In genomic region chr16:77028687-77029417, GRCm38 (mm10) we compare ENCODE assay signal across 9 mouse cellular contexts. TPM values are rescaled to one million over a fixed set of nuclear protein-coding genes. Genes with fewer than 3 reads are reported as not detected.
DNase-seq lines count a peak whose midpoint lies in the region; ATAC-seq lines count a peak whose summit lies in the region.
"Had no signal": no experiment of that assay in that cellular context is flagged by ENCODE, and none has a peak within 500 bp of the region (broad histone marks: within the 10 kb centered on the region; RNA-seq: fewer than 3 reads in every experiment).

No protein-coding gene starts in this region.

- H3K4me2 ChIP-seq in heart, embryonic 11.5 days = peak overlapping the region; percentile 54
- peak overlapping the region; percentile 50 for H3K4me2 ChIP-seq in lung, embryonic 16.5 days (ENCODE audit: low read depth, low read length)
- H3K4me2 ChIP-seq: midbrain, embryonic 12.5 days had no signal

- no peaks in the 10 kb centered on the region for H3K27me3 ChIP-seq in heart, embryonic 11.5 days (ENCODE audit: control insufficient read depth, insufficient read depth, low read length)
- no peaks in the 10 kb centered on the region for H3K27me3 ChIP-seq in lung, embryonic 16.5 days (ENCODE audit: control insufficient read depth, insufficient read depth, low read depth, low read length)
- H3K27me3 ChIP-seq: midbrain, embryonic 12.5 days had no signal

- peak; percentile 27 for DNase-seq in right cerebral cortex, postnatal 14 days
- no peak for DNase-seq in right cerebral cortex, postnatal 36 days (ENCODE audit: low spot score in 2 of 2)
- peak; percentile 74 for DNase-seq in cerebellum, adult 9-11 months
- peak; percentile 72 for DNase-seq in kidney, postnatal 14 days
- DNase-seq in natural killer cell, adult 2 months (ENCODE audit: low spot score in 2 of 2) = no peak
- no peak for DNase-seq in urinary bladder, adult 18-20 months (ENCODE audit: low spot score in 2 of 2)

- 39% methylated on average over 10 of the region's 10 CpGs for WGBS in heart, embryonic 11.5 days (ENCODE audit: insufficient replicate concordance)
- 30% methylated on average over 10 of the region's 10 CpGs for WGBS in lung, embryonic 16.5 days

- peaks cover 36% of the 10 kb centered on the region for H3K4me1 ChIP-seq in heart, embryonic 11.5 days (ENCODE audit: control insufficient read depth, insufficient read depth, low read length)
- peaks cover 37% of the 10 kb centered on the region for H3K4me1 ChIP-seq in lung, embryonic 16.5 days (replicated peaks; ENCODE audit: control insufficient read depth, insufficient read depth, low read length)

- peaks cover 6% of the 10 kb centered on the region for H3K9me3 ChIP-seq in heart, embryonic 11.5 days (replicated peaks; ENCODE audit: control insufficient read depth, low read length)
- peaks cover 6% of the 10 kb centered on the region for H3K9me3 ChIP-seq in lung, embryonic 16.5 days (ENCODE audit: control insufficient read depth, low read length)

- H3K27ac ChIP-seq in heart, embryonic 11.5 days (ENCODE audit: low read depth, low read length) = peak overlapping the region; percentile 76
- peak overlapping the region; percentile 47; the same call in 1 of the 2 replicates for H3K27ac ChIP-seq in lung, embryonic 16.5 days (ENCODE audit: low read length)
- H3K27ac ChIP-seq: midbrain, embryonic 12.5 days had no signal

- H3K9ac ChIP-seq in heart, embryonic 11.5 days (ENCODE audit: low read depth, low read length) = 0 out of 2 replicates have a peak overlapping the region, but pooled peaks have one; percentile 12
- H3K9ac ChIP-seq in lung, embryonic 16.5 days (ENCODE audit: low read length) = peak overlapping the region; percentile 49
- H3K9ac ChIP-seq: midbrain, embryonic 12.5 days had no signal

- H3K4me3 ChIP-seq in heart, embryonic 11.5 days (ENCODE audit: low read depth, low read length) = no peak overlapping the region
- peak overlapping the region; percentile 33 for H3K4me3 ChIP-seq in lung, embryonic 16.5 days (ENCODE audit: low read length)
- H3K4me3 ChIP-seq: midbrain, embryonic 12.5 days had no signal

- no peak for ATAC-seq in heart, embryonic 11.5 days (replicated peaks; ENCODE audit: insufficient number of reproducible peaks, low FRiP score, low TSS enrichment)
- peak; percentile 86 for ATAC-seq in lung, embryonic 16.5 days (ENCODE audit: low read depth)

- peaks cover 3% of the 10 kb centered on the region for H3K36me3 ChIP-seq in heart, embryonic 11.5 days (ENCODE audit: control insufficient read depth, insufficient read depth, low read length)
- peaks cover 12% of the 10 kb centered on the region for H3K36me3 ChIP-seq in lung, embryonic 16.5 days (ENCODE audit: control insufficient read depth, insufficient read depth, low read length)

RNA-seq across cellular contexts. Expression of gene Usp25, which starts 15.3 kb away (rescaled TPM):
- 29.4 and 29.9 TPM in 2 replicates for polyA plus RNA-seq in heart, embryonic 11.5 days (2014; fragmentation: Nextera tagmentation; extraction: Ambion mirVana)
- 9.9 and 15.4 TPM in 2 replicates for polyA plus RNA-seq in lung, embryonic 16.5 days (2015; fragmentation: Nextera tagmentation; extraction: Ambion mirVana)

Comparison
In these comparisons a context has a peak if more than half of its experiments do, and no peak if none do; other contexts are left out.
1. DNase-seq: peak in right cerebral cortex, postnatal 14 days (single experiment), cerebellum, adult 9-11 months (single experiment) and kidney, postnatal 14 days (single experiment); none in right cerebral cortex, postnatal 36 days (0 of 2), natural killer cell, adult 2 months (0 of 2) and urinary bladder, adult 18-20 months (0 of 2).